Mouse (Mus musculus) testis, postnatal 14 days (tissue): ENCODE data around the gene Crabp2.

ENCODE experiments used
- DNase-seq: peaks from one replicate; pipeline ENCODE4 v3.0.0; 2021; ENCODE audit warnings: low spot score

Crabp2 gene

GRCm38 (mm10) chr3:87927452-87927851 is 21.0 kb upstream of the Crabp2 start:
- DNase-seq: no peak

GRCm38 (mm10) chr3:87929341-87930077 is 19.0 kb upstream of the Crabp2 start:
- no peak for DNase-seq

GRCm38 (mm10) chr3:87930078-87930795 is 18.2 kb upstream of the Crabp2 start, which contains the start of the genes Isg20l2 and Rrnad1:
Gene Isg20l2 (plus strand): TSS chr3:87930314.
Gene Rrnad1 (minus strand): TSS chr3:87930717.
- DNase-seq: peak; percentile 98

- DNase-seq: no peak
Observed at GRCm38 (mm10) chr3:87934026-87934425, 14.4 kb upstream of the Crabp2 start.

- no peak for DNase-seq
Observed at GRCm38 (mm10) chr3:87934501-87934900, 14.0 kb upstream of the Crabp2 start.

- no peak for DNase-seq
Observed at GRCm38 (mm10) chr3:87935201-87935600, 13.3 kb upstream of the Crabp2 start.

GRCm38 (mm10) chr3:87935776-87936175 is 12.7 kb upstream of the Crabp2 start:
- no peak for DNase-seq

- DNase-seq: no peak
Observed at GRCm38 (mm10) chr3:87940611-87941010, 7.9 kb upstream of the Crabp2 start.

- no peak for DNase-seq
Observed at GRCm38 (mm10) chr3:87942471-87942870, 6.0 kb upstream of the Crabp2 start.

GRCm38 (mm10) chr3:87943586-87943985 is 4.9 kb upstream of the Crabp2 start:
- DNase-seq: no peak

- no peak for DNase-seq
Observed at GRCm38 (mm10) chr3:87944838-87945600, 3.4 kb upstream of the Crabp2 start.

- DNase-seq: no peak
Observed at GRCm38 (mm10) chr3:87945781-87946540, 2.5 kb upstream of the Crabp2 start.

- DNase-seq: no peak
Observed at GRCm38 (mm10) chr3:87946541-87946860, 2.0 kb upstream of the Crabp2 start.

GRCm38 (mm10) chr3:87947056-87947810 is 1.2 kb upstream of the Crabp2 start:
- DNase-seq: no peak

- no peak for DNase-seq
Observed at GRCm38 (mm10) chr3:87947811-87948199, 661 bp upstream of the Crabp2 start.

- DNase-seq: no peak
Observed at GRCm38 (mm10) chr3:87949266-87949954, 944 bp downstream of the Crabp2 start.

- DNase-seq: no peak
Observed at GRCm38 (mm10) chr3:87949955-87950515, 1.6 kb downstream of the Crabp2 start.

- DNase-seq: no peak
Observed at GRCm38 (mm10) chr3:87951946-87952345, 3.5 kb downstream of the Crabp2 start.

GRCm38 (mm10) chr3:87952440-87952839 is 4.0 kb downstream of the Crabp2 start:
- no peak for DNase-seq

- DNase-seq: no peak
Observed at GRCm38 (mm10) chr3:87958056-87958455, 9.6 kb downstream of the Crabp2 start.
